Mouse (Mus musculus): ENCODE measurements around the gene Lipa. TPM values are rescaled to one million over a fixed set of nuclear protein-coding genes. Genes with fewer than 3 reads are reported as not detected.

Lipa gene
- polyA plus RNA-seq (2012; rRNA removed) = 20.2 and 24.5 TPM in 2 replicates

DNA sequence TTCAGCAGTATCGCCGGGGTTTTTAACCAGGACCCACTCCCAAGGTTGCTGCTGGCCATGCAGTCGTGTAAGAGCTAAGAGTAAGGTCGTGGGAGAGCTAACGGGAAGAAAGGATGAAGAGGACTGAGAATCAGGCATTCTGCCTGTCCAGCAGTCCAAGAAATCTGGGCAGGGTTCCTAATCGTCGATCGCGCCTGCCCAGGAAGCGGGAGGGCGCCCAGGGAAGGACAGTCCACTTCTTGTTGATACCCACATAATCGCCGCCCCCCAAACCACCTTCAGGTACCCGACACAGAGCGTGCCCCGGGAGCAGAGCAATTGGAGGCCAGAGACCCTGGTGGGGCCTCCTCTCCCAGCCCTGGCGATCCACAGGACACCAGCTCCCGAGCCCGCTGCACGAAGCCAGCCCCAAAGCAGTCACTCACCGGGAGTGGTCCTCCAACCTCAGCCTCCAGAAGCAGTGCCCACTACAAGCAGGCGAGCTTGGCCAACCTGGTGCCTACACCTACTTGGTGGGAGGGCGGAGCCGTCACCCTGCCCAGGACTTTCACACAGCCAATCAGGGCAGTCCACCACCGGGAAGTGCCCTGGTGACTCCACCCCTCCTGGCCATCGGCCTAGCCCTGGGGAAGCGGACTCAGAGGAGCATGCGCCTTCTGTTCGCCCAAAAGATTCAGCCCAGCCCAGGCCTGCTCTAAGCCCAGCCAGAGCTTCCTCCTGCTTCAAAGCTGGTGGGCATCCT, at the start of gene Lipa:
Gene Lipa, minus strand, starts transcription at position 534 of the 742 bp plus-strand sequence.

DNA sequence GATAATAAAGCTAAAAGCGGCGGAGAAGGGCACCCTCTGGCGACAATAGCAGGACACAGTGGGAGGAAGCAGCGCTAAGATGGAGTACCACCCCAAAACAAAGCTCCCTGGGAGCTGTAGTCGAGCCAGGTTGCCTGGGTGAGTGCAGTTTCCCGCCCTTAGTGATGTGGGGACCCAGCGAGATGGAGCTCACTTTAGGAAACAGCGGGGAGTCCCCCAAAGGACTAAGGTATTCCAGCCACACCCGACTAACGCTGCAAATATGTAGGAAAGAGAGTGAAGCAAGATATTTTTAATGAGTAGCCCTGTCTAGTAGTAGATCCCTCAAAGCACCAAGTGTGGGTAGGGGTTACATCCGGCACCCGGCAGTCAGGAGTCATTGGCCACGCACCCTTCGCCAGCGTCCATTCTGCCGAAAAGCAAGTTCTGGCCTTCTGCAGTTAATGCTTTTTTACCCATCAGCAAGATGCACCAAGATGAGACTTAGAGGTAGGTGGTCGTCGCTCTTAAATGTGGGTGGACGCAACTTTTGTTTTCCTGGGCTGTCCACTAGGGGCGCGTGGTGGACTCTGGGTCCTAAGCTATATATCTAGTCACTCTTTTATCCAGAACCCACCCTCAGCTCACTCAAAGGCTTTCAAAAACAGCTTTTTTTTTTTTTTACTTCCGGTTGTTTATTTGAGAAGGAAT, 23.4 kb upstream of the Lipa start, which contains the start of gene Ifit2:
Gene Ifit2, plus strand, starts transcription at position 161 of the 690 bp plus-strand sequence.

GRCm38 (mm10) chr19:34474991-34475971, 52.0 kb downstream of the Lipa start, which contains the start of gene Ch25h:
Gene Ch25h (minus strand): TSS chr19:34475164.

Other genes starting within 250 kb of the Lipa start
- gene Fas, start 236.8 kb downstream of the Lipa start, polyA plus RNA-seq (2012; rRNA removed) = 0.59 and 0.60 TPM in 2 replicates
- gene Ch25h, start 52.3 kb downstream of the Lipa start, polyA plus RNA-seq (2012; rRNA removed) = 18.4 and 20.5 TPM in 2 replicates
- gene Ifit2, start 23.2 kb upstream of the Lipa start, polyA plus RNA-seq (2012; rRNA removed) = 0.47 and 0.69 TPM in 2 replicates
- 0.66 and 1.9 TPM in 2 replicates for gene Ifit3, start 56.1 kb upstream of the Lipa start, polyA plus RNA-seq (2012; rRNA removed)
- gene Ifit1bl1, start 74.5 kb upstream of the Lipa start, polyA plus RNA-seq (2012; rRNA removed) = 0.06 and 0.15 TPM in 2 replicates
- 0.20 and 0.32 TPM in 2 replicates for gene Ifit3b, start 80.5 kb upstream of the Lipa start, polyA plus RNA-seq (2012; rRNA removed)
- gene Ifit1bl2, start 113.3 kb upstream of the Lipa start, polyA plus RNA-seq (2012; rRNA removed) = 0.28 and 0.46 TPM in 2 replicates
- gene Ifit1, start 113.4 kb upstream of the Lipa start, polyA plus RNA-seq (2012; rRNA removed) = 1.4 and 3.2 TPM in 2 replicates
- gene Slc16a12, start 219.8 kb upstream of the Lipa start, polyA plus RNA-seq (2012; rRNA removed) = 2.1 and 2.6 TPM in 2 replicates

Measured in ovary, adult 2 months (tissue).